Mouse (Mus musculus) liver, embryonic 14.5 days (tissue): Measurements from ENCODE around the gene Msi2.

Source experiments
- CTCF ChIP-seq: IDR thresholded peaks from 2 replicates; pipeline ENCODE4 v1.5.1; 2016; ENCODE audit warnings: antibody characterized with exemption, low read depth, control low read depth
- EP300 ChIP-seq: IDR thresholded peaks from 2 replicates; pipeline ENCODE4 v1.6.1; 2016; ENCODE audit warnings: antibody characterized with exemption, low read depth

DNA sequence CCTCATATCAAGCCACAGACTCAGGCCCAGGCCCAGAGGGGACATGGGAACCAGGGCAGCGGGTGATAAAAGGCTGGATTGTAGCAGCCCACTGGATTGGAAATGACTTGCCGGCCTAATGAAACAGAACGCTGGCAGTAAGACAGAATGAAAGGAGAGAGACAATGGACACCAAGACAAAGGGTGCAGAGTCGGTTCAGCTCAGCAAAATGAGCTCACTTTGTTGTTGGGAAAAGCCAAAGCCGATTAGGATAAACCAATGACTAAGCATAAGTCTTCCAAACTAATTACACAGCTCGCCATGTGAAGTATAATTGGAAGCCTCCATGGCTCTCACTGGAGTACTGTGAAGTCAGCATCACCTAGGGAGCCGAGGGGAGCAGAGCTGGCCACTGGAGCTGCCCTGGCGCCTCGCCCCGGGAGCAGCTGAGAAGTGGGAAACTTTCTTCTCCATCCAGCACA, 133.1 kb downstream of the Msi2 start:
- TF ChIP-seq CTCF = no peak
- no peak for TF ChIP-seq EP300
